Comparison of ENCODE assay signal across 12 mouse cellular contexts in genomic region chr10:59013618-59014017, GRCm38 (mm10).
"Had no signal": no experiment of that assay in that cellular context is flagged by ENCODE, and none has a peak within 500 bp of the region (broad histone marks: within the 10 kb centered on the region; RNA-seq: fewer than 3 reads in every experiment).

No protein-coding gene starts in this region.

- H3K4me3 ChIP-seq: kidney, embryonic 15.5 days; left cerebral cortex, adult 2 months; limb, embryonic 10.5 days; midbrain, embryonic 10.5 days; midbrain, embryonic 15.5 days had no signal

- DNase-seq: kidney, postnatal 14 days; lung, embryonic 14.5 days; lung, postnatal 10 days; lung, postnatal 4 days; thymus, postnatal 4 days had no signal

- H3K36me3 ChIP-seq: kidney, embryonic 15.5 days; limb, embryonic 10.5 days; midbrain, embryonic 10.5 days; midbrain, embryonic 15.5 days had no signal

- H3K9me3 ChIP-seq: limb, embryonic 10.5 days; midbrain, embryonic 10.5 days; midbrain, embryonic 15.5 days had no signal

- H3K4me1 ChIP-seq: kidney, embryonic 15.5 days; limb, embryonic 10.5 days; midbrain, embryonic 10.5 days; midbrain, embryonic 15.5 days had no signal

- H3K27me3 ChIP-seq: kidney, embryonic 15.5 days; midbrain, embryonic 15.5 days had no signal

- H3K9ac ChIP-seq: kidney, embryonic 15.5 days; lung, embryonic 14.5 days; midbrain, embryonic 15.5 days had no signal

- ATAC-seq: midbrain, embryonic 15.5 days had no signal

- H3K4me2 ChIP-seq: kidney, embryonic 15.5 days; liver, embryonic 11.5 days; lung, embryonic 14.5 days; midbrain, embryonic 15.5 days had no signal

- H3K27ac ChIP-seq: kidney, embryonic 15.5 days; left cerebral cortex, adult 2 months; limb, embryonic 10.5 days; midbrain, embryonic 10.5 days; midbrain, embryonic 15.5 days; stomach, postnatal 0 days had no signal
